Mouse (Mus musculus): ENCODE data around the gene Bud23.

DNA sequence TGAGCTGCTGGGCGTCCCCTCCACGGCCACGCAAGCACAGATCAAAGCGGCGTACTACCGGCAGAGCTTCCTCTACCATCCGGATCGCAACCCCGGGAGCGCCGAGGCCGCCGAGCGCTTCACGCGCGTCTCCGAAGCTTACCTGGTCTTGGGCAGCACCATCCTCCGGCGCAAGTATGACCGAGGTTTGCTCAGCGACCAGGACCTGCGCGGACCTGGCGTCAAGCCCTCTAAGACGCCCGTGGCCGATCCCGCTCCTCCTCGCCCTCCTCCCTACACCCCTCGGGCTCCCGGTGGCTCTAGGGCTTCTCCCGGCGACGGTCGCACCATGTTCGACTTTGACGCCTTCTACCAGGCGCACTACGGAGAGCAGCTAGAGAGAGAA lies 385 bp downstream of the Bud23 start:
- TF ChIP-seq CTCF (IDR thresholded peaks at IDR 0.05; ENCODE audit: low read depth, low read length) (no peak), POLR2A (IDR thresholded peaks at IDR 0.05; ENCODE audit: extremely low read depth, insufficient read depth, low read length) (no peak)

All from liver, adult 2 months (tissue).